Mouse (Mus musculus): ENCODE results near the gene Ascc2.

Gene Ascc2

DNA sequence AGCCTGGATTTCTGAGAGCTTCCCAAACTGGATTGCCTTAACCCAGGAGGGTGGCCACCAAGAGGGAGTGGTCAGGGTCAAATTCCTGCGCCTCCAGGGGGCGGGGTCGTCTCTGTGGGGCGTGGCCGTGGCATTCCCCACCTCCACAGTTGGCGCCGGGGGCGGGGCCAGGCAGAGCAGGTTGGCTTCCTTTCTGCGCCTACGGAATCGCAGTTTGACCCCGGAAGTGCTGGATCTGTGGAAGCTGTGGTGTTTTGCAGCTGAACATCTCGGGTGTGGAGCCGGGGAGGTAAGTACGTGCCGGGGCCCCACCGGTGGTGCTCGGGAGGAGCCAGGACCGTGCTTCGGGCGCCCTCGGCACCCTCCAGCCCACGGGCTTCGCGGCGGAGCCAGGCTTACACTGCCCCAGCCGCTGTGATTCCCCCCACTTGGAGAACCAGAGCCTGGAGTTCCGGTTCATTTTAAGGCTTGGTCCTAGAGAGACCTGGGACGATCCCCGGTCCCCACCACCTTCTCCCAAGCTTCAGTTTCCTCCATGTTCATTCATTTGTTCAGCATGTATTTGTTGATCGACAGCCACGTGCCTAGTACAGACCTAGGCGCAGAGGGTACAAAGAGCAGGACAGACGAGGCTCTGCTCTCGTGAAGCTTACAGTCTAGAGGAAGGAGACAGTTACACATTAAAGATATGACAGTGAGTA lies at the start of gene Ascc2:
Ascc2 (plus strand) TSS at position 214 of the 701 bp plus-strand sequence.
- DNase-seq (ENCODE audit: low spot score): peak; percentile 91

GRCm38 (mm10) chr11:4591811-4592210 lies 45.7 kb upstream of the Ascc2 start:
- no peak for DNase-seq (ENCODE audit: low spot score)

DNA sequence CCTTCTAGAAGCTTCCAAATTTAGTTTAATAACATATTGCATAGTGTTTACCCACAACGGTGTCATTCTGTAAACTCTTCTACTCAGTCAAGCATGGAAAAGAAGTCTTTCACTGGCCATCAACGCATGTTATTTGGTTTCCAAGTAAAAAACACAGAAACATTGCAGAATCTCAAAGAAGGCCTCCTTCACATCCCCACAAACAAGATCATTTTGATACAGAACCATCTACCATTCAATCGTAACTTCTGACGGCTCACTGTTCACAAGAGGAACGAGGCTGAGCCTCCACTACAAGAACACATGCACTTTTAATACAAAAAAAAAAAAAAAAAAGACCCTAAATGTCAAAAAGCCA lies 44.1 kb upstream of the Ascc2 start:
- no peak for DNase-seq (ENCODE audit: low spot score)

- peak; percentile 15 for DNase-seq (ENCODE audit: low spot score)
Measured at GRCm38 (mm10) chr11:4593849-4594607, 43.5 kb upstream of the Ascc2 start.

GRCm38 (mm10) chr11:4594608-4595500 lies 42.7 kb upstream of the Ascc2 start, which contains the start of gene Mtmr3:
Gene Mtmr3 (minus strand): TSS chr11:4594863.
- peak; percentile 91 for DNase-seq (ENCODE audit: low spot score)

- DNase-seq (ENCODE audit: low spot score): no peak
Measured at GRCm38 (mm10) chr11:4598411-4598810, 39.1 kb upstream of the Ascc2 start.

DNA sequence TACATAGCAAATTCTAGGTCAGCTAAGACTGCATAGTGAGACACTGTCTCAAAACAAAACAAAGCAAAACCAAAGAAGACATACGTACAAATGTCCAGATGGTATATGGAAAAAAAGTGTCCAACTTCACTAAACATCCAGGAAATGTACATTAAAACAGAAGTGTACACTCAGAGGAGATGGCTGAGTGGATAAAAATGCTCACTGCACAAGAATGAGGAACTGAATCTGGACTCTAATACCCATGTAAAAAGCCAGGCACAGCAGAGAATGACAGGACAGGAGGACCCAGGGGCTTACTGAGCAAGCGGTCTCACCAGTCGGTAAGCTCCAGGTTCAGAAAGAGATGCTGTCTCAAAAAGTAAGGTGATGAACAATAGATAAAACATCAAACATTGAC lies 37.6 kb upstream of the Ascc2 start:
- DNase-seq (ENCODE audit: low spot score): no peak

- no peak for DNase-seq (ENCODE audit: low spot score)
Measured at GRCm38 (mm10) chr11:4601890-4602289, 35.7 kb upstream of the Ascc2 start.

DNA sequence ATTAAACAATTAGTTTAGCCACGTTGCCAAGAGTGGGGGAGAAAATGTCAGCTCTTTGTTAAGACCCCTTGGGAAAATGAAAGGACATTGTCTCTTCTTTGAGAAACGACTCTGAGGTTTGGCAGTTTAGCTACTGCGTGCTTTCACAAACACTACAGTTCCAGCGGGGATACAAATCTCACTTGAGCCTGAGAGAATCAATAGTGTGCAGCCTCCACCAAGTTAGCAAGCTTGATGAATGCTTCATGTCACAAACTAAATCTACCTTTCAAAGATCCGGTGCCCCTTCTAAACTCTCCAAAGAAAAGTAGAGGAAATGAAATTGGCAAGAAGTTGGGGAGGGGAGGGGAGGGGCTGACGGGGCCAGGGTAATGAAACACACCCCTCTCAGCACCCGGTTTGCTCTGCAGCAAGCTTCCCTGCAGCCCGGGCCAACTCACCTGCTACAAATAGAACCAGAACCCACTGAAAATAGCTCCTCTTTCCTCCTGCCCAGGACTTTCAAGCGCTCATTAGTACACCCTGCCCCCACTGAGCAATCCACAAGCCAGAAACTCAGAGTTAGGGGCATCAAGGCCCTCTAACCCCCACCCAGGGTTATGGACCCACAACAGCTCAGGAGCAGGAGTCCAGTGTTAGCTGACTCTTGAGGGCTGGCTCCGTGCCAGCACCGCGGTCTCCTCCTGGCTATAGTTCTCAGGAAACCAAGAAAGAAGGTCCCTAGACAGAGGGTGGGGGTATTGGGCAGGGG lies 34.7 kb upstream of the Ascc2 start:
- DNase-seq (ENCODE audit: low spot score): no peak

DNA sequence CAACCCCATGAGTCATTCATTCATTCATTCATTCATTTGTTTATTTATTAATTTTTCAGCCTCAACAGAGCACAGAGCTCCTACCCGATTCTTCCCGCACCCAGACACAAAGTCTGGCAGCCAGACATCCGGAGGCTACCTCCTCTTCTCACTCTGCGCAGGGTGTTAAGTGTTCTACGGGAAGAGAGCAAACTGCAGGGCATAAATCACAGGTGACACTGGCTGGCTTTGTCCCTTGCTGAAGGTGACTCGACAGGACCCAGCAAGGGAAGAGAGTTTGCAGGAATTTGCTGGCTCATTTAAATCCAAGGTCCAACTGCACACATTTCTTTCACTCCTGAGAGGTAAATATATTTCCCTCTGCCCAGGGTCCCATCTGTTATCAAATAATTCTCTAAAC lies 33.1 kb upstream of the Ascc2 start:
- DNase-seq (ENCODE audit: low spot score): no peak

GRCm38 (mm10) chr11:4605414-4605813 lies 32.1 kb upstream of the Ascc2 start:
- DNase-seq (ENCODE audit: low spot score): no peak

GRCm38 (mm10) chr11:4606541-4606940 lies 31.0 kb upstream of the Ascc2 start:
- DNase-seq (ENCODE audit: low spot score): no peak

DNA sequence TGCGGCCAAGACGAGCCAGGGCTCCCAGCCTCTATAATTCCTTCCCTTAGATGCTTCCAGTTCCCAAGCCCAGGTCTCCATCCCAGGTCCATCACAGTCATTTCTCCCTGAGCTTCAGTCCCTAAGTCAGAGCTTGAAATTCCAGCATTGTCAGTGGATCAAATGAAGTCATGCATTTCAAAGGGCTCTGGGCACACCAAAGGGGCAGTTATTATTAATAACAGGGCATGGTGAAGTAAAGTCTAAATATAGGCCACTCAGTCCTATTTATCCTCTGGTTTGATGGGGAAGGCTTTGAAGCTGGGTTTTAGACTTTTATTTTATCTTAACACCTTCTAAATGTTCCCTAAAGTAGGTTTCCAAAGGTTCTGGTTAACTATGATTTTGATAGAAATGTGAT lies 25.6 kb upstream of the Ascc2 start:
- DNase-seq (ENCODE audit: low spot score): no peak

- no peak for DNase-seq (ENCODE audit: low spot score)
Measured at GRCm38 (mm10) chr11:4620017-4620485, 17.5 kb upstream of the Ascc2 start, which contains the start of gene Gm11032. Gene Gm11032 (plus strand): TSS chr11:4620067.

DNA sequence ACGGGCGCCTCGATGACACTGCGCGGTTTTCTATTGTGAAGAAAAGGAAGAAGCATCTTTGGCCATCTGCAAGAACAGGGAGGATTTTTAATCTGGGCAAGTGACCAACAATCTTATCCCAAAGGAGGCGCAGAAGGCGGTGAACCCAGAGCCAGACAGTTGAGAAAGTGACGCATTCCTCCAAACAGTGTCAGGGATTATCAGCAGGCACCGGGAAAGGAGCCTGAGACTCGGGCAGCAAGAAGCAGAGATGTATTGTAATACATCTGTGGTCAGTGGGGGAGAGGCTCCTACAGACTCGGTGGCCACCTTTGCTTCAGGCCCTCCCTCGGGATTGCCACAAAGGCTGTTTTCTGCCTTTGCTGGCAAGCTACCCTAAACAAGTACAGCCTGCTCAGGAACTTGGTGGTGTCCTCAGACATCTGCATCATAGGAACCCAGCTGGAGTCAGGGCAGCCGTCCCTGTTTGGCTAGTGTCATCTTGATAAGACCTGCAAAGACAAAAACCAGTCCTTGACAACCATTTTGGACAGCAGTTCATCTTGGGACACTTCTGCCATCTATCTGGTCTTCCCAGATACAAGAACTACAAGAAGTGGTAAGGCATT lies 16.9 kb upstream of the Ascc2 start:
- DNase-seq (ENCODE audit: low spot score): peak; percentile 46

GRCm38 (mm10) chr11:4621866-4622265 lies 15.7 kb upstream of the Ascc2 start:
- no peak for DNase-seq (ENCODE audit: low spot score)

DNA sequence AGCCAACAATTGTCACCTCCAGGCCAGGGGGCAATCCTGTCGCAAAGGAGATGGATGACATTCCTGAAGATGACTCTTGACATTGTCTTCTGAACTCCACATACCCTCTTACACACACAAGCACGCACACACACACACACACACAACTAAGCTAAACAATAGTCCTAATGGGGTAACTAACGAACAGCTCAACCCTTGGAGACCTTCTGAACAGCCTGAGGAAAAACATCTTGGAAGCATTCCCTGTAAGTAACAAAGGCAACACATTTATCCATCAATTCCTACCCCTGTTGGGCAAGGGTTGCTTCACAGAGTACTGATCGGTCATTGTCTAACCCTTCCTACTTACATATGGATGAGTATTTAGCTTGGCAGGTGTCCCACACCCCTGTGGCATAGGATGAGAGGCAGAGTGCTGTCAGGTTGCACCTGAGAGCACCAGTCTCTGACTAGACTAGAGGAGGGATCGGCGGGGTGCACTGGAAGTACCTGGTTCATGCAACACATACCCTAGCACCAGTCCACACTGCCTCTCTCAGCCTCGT lies 15.0 kb upstream of the Ascc2 start:
- DNase-seq (ENCODE audit: low spot score): no peak

DNA sequence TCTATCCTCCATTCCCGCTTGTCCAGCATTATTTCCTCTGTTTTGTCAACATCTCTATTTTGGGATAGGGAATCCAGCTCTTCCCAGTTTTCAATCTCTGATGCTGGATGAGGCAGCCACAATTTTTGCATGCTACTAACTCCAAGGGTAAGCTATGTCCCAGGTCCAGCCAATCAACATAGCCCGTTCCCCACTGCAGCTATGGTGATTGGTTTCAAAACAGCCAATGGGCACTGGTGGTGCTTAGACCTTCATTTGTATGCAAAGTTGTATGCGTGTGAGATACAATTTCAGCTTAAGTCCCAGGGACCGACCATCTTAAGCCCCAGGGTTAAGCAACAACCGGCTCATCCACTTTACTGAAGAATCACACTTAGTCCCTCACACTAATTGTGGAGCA lies 14.6 kb upstream of the Ascc2 start:
- DNase-seq (ENCODE audit: low spot score): no peak

DNA sequence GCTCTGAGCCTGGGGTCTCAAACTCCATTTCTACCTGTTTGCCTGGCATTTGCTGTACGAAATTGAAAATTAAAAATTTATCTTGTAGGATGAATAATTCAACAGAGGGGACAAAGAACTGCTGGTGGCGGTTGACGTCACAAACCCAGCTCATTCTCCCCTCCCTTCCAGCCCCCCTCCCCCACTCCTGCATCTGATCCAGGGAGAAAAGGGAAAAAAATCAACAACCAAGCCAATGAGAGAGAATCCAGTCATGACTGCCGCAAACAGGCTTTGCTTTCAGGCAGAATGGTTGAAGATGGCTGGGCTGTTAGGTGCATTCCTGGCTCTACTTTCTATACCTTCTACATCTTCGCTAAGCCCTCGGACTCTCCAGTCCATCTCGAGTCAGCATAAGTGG lies 11.6 kb upstream of the Ascc2 start:
- no peak for DNase-seq (ENCODE audit: low spot score)

- no peak for DNase-seq (ENCODE audit: low spot score)
Measured at GRCm38 (mm10) chr11:4627636-4628035, 9.9 kb upstream of the Ascc2 start.

DNA sequence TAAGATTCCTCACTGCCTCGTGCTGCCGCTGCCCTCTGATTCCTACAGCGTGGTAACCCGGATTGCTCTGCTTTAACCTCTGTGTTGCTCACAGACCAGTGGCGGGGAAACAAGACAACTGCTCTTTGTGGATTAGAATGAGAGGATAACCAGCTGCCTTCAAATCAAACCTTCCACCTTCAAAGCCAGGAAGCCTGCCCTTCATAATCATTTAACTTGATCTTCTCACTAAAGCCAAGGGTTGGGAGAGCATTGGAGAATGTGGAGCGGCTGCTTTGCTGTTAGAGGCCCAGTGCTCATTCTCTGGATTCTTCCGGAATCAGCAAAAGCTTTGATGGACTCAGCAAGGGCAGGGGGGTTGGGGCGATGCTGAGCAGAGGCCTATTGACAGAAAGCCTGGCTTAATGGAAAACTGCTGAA lies 7.7 kb upstream of the Ascc2 start:
- DNase-seq (ENCODE audit: low spot score): no peak
